Mouse (Mus musculus) testis, adult 2 months (tissue): ENCODE data around the gene Vegfb.

ENCODE experiments used
- CTCF ChIP-seq: fragments of 200-500 bp; IDR thresholded peaks from 2 replicates; pipeline ENCODE4 v1.5.1; 2012; ENCODE audit warnings: low read depth, mild to moderate bottlenecking, inconsistent platforms, low read length, moderate library complexity; ENCODE audit not compliant: control insufficient read depth, insufficient read depth, insufficient replicate concordance
- POLR2A ChIP-seq: fragments of 200-500 bp; IDR thresholded peaks from 2 replicates; pipeline ENCODE4 v1.6.1; 2012; ENCODE audit warnings: low read depth, mild to moderate bottlenecking, inconsistent platforms, low read length, moderate library complexity; ENCODE audit not compliant: control insufficient read depth

DNA sequence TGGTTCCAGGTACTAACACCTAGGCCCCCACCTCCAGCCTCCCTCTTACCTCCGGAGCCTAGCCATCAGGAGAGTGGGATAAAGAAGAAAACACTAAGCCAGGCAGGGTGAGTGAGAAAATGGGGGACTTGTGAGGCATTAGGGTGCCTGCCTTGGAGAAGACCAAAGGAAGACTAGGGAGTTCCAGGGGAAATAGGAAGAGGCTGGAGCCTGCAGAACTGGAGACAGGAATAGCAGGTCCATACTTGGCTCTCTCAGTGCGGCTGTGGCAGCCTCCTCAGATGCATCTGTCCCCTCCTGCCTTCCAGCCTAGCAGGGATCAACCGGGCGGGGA is 54.4 kb downstream of the Vegfb start:
- TF ChIP-seq CTCF = no peak
- TF ChIP-seq POLR2A = no peak
